Mouse (Mus musculus) inflammation-experienced regulatory T-cells, adult 6 months (primary cell): ENCODE data around the gene Tjp2. TPM values are rescaled to one million over a fixed set of nuclear protein-coding genes. Genes with fewer than 3 reads are reported as not detected.

Experiments used
- ATAC-seq: one replicate; pipeline ENCODE4 v1.8.0; 2017
- polyA plus RNA-seq, 3 experiments: library from polyadenylated mRNA; unstranded; fragments of 100-300 nt; shearing (Covaris generic); gene quantifications; one replicate each; pipeline ENCODE4 v1.2.1; 2017

The Tjp2 gene
- polyA plus RNA-seq, 3 experiments from 2014 or later = 5.3 to 9.5 (median 5.4) TPM

- no peak for ATAC-seq
Observed at GRCm38 (mm10) chr19:24176692-24177091, 48.1 kb downstream of the Tjp2 start.

GRCm38 (mm10) chr19:24174896-24175295 is 49.9 kb downstream of the Tjp2 start:
- peak; percentile 33 for ATAC-seq

DNA sequence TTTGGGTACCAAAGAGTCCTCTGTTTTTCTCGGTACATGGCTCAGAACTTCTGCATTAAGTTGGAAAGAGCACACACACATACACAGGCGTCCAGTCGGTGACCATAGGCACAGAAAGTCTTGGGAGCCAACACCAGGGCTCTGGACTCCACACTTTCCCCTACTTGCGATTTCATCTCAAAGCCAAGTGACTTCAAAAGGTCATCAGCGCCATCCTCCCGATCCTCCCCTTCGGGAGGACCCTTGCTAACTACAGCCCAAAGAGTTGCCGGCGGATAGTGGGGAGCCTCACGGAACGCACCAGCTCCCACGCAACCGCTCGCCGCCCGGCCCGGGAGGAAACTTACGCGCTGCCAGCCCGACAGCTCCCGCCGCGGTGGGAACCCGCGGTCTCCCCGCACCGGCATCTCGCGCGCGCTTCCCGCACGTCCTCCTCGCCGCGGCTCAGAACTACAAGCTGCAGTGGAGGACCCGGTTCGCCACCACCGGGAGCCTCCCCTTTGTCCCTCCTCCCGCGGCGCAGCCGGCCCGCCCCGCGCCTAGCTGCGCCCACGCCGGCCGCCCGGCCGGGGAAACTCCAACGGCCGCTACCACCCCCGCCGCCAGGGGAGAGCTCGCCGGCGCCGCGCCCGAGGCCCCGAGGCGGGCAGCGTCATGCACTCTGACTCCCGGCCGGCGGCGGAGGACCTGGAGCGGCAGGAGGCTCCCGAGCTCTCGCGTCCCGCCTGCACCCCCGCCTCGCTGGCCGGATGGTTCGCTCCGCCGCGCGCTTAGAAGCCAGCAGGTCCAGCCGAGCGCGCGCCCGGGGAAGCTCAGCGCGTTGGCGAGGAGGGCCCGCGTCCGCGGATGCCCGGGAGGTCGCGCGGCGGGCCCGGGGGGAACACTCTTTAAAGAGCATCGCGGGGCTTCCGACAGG is 51.0 kb downstream of the Tjp2 start:
- peak; percentile 76 for ATAC-seq

DNA sequence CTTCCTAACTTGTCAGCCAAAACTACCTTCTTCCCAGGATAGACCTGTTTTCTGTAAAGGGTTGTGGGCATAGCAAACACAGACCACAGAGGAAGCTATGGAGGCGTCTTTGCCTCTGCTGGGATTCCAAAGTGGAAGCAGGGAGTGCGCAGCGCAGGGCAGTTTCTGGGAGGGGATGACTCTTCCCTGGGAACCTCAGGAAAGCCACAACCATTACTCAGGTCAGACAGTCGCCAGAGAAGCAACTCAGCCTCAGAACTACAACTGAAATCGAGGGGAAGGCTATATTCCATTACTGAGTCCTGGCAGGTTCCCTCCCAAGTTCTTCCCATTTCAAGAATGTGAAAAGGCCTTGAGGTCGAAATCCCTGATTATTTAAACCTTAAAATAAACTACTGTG is 51.8 kb downstream of the Tjp2 start:
- no peak for ATAC-seq

DNA sequence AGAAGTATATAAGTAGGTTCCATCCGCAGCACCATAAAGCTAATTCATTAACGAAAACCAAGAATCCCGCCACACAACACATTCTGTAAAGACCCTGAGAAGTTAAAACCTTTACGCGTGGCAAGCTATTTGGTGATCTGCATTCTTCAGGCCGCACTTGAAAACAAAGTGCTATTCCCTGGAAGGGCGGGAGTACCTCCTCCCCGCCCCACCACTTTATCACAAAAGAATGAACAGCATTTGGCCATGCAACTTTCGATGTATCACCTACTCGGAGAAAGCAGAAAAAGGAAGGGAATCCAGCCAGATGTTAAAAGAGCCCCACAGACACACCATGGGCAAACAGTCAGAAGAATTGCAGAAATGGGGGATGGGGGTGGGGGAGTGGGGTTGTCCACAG is 56.3 kb downstream of the Tjp2 start:
- no peak for ATAC-seq

DNA sequence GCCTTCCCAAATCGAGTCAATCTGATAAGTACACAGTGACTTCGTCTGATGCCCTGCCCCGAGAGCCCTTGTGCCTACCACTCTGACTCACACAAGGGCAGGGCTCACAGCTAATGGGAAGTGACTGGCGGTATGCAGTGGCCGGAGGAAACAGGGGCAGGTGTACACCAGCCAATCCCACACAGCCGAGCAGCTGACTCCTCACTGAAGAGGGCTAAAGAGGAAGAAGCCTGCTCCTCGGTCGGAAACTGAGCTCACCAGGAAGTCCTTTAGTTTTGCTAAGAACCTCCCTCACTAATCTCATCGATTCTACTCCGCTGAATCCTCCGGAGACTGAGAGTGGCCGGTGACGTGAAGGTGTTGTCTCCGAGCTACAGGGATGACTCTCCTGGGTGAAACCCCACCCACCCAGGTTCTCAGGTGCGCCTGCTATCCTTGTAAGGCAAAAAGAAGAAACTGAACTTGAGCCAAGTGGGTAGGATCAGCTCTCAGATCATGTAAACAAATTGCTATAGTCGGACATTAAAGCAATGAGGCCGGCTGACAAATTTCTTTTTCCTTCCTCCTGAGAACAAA is 58.2 kb downstream of the Tjp2 start:
- ATAC-seq = peak; percentile 81

GRCm38 (mm10) chr19:24163974-24164373 is 60.9 kb downstream of the Tjp2 start:
- ATAC-seq = no peak

DNA sequence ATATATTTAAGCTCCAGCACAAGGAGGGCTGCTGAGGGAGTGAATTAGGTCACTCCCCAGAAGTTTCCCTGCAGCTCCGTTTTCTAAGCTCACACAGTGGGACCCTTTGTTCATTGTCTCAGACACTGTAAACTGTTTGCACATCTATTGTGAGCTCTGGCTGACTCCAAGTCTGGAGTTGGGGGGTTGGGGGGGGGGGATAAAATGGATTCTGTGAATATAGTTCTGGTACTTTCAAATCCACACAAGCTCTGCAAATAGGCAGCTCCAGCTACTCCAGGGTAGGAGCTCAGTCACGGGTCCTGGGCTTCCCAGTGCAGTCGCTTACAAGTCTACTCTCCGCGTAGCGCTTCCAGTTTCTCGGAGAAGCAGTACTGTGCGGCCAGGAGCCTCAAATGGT is 64.4 kb downstream of the Tjp2 start:
- ATAC-seq = no peak

- ATAC-seq = no peak
Observed at GRCm38 (mm10) chr19:24159751-24160150, 65.1 kb downstream of the Tjp2 start.

DNA sequence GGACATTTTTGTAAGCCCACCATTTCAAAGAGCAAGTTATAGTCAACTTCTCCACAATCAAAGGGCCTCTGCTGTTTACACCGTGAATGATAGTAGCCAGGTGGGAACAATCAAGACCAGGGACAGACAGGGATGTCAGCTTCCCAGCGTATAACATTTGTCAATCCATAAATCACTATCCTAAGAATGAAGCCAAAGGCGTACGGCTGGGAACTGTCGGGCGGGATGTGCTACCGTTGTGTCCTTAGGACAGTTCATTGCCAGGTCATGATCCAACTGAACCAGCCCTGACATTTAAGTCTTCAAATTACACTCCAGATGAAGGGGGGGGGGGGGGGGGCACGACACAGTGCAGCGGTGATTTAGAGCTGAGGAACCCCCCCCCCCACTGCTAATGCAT is 65.5 kb downstream of the Tjp2 start:
- no peak for ATAC-seq

DNA sequence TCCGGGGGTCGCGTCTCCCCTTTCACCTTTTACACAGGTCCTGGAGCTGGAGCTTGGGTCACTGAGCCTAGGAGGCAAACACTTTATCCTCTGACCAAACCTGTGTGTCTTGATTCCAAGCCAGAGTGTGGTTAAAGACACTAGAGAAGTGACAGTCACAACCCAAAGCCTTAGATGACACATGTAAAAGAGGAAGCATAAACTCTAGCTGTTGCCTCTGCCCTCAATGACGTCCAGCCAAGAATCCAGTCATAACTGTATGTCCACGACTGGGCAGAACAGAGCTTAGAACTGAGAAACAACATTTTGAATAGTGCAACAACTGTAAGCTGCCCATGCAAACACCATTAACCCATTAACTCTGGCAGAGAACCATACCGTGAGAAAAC is 68.8 kb downstream of the Tjp2 start:
- no peak for ATAC-seq

GRCm38 (mm10) chr19:24155395-24156066 is 69.3 kb downstream of the Tjp2 start:
- ATAC-seq = no peak

- no peak for ATAC-seq
Observed at GRCm38 (mm10) chr19:24153266-24154023, 71.4 kb downstream of the Tjp2 start.

GRCm38 (mm10) chr19:24144009-24144408 is 80.8 kb downstream of the Tjp2 start:
- no peak for ATAC-seq

GRCm38 (mm10) chr19:24142621-24143061 is 82.2 kb downstream of the Tjp2 start:
- no peak for ATAC-seq

DNA sequence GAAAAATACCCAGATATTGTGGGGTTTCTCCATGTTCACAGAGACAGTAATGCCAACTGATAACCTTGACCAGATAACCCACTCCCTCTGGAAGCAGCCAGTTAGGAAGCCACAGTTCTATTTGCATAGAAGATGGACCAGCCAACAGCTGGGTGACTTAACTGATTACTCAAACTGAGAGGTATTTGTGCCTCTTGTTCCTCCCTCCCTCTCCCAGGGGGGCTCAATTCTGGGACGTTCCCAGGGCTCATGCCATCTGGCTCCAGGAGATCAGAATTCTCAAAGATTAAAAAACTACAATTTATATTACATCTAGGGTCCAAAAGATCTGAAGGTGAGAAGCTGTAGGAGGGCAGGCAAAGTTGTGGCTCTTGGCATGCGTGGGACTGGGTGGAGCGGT is 84.5 kb downstream of the Tjp2 start:
- ATAC-seq = no peak

- ATAC-seq = no peak
Observed at GRCm38 (mm10) chr19:24137392-24137791, 87.4 kb downstream of the Tjp2 start.

DNA sequence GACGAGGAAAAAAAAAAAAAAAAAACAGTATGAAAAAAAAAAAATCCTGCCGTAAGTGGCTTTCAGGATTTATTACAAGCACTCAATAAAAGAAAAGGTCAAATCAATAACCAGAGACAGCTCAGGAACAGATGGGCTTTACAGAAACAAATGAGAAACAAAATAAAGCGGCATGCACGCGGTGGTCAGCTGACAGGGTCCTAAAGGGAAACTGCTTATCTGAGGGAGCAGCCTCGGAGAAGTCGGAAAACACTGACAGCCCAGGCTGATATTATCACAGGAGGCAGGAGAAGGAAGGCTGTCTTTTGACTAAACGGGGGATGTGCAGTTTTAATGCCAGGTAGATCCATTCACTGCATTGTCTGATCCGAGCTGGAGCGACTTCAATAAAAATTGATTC is 89.8 kb downstream of the Tjp2 start:
- no peak for ATAC-seq

- ATAC-seq = no peak
Observed at GRCm38 (mm10) chr19:24134144-24134911, 90.5 kb downstream of the Tjp2 start.

GRCm38 (mm10) chr19:24123534-24124290 is 101.1 kb downstream of the Tjp2 start:
- no peak for ATAC-seq

GRCm38 (mm10) chr19:24123087-24123486 is 101.7 kb downstream of the Tjp2 start:
- ATAC-seq = no peak
